Mouse (Mus musculus) testis, adult 2 months (tissue): ENCODE data around the gene Chrm1.

ENCODE experiments used
- CTCF ChIP-seq: fragments of 200-500 bp; IDR thresholded peaks from 2 replicates; pipeline ENCODE4 v1.5.1; 2012; ENCODE audit warnings: low read depth, mild to moderate bottlenecking, inconsistent platforms, low read length, moderate library complexity; ENCODE audit not compliant: control insufficient read depth, insufficient read depth, insufficient replicate concordance
- POLR2A ChIP-seq: fragments of 200-500 bp; IDR thresholded peaks from 2 replicates; pipeline ENCODE4 v1.6.1; 2012; ENCODE audit warnings: low read depth, mild to moderate bottlenecking, inconsistent platforms, low read length, moderate library complexity; ENCODE audit not compliant: control insufficient read depth

DNA sequence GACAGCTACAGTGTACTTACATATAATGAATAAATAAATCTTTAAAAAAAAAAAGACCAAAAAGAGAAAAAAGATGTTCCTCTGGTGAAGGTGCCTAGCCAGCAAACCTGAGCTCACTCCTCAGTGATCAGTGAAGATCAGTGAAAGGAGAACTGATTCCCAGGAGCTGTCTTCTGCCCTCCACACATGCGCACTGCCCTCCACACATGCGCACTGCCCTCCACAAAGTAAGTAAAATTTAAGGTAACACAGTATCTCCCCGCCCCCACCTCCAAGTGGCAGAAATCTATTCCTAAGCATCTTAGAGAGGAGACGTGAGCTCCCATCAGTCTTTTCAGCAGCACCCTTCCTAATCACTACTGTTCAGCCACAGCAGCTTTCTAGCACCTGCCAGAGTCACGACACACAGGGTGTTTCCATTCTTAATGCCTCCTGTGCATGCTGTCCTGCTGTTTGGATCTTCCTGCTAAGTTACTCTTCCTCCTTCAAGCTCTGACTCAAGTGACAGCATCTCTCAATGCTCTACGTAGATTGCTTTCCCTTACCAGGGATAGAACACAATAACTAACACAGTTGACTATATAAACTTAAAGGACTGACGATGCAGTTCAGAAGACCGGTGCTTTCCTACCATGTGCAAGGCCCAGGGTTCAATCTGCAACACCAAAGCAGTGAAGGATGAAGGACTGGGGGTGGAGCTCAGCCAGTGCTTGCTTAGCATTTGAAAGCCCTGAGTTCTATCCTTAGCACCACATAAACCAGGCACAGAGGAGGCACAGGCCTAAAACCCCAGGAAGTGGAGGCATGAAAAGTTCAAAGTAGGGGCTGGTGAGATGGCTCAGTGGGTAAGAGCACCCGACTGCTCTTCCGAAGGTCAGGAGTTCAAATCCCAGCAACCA is 52.5 kb downstream of the Chrm1 start:
- TF ChIP-seq CTCF = no peak
- TF ChIP-seq POLR2A = no peak
